Mouse (Mus musculus): ENCODE results near the gene Cox7a2.

The Cox7a2 gene

DNA sequence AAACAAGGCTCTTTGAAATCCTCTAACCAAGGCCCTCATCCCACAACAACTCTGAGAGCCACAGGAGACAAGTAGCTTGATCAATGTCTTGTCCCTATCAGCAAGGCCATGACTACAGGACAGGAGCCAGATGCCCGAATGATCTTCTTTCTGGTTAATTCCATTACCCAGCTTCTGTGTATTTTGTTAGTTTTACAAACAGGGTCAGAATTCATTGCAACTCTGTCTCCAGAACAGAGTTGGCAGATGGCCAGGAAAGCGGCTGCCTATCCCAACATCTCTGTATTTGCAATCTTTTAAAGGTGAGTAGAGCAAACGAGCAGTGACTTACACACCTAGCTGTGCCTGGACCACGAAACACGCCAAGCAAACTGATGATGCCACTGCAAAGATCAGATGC is 29.4 kb downstream of the Cox7a2 start:
- DNase-seq (ENCODE audit: low spot score in 2 of 2) = no peak

DNA sequence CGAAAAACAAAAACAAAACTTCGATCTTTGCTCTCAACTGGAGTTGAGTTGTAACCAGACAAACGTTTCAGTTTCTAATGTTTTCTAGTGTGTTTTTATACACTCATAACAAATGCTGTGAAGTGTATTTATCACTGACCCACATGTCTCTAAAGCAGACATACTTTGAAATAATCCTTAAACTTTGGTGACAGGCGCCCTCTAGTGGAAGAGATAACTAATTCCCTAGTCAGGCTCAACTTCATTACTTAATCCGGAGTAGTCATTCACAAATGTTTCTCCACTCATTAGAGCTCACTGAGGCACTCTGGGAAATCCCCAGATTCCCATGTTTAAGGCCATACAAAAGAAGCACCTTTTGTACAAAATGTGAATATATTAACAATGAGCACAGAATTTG is 36.6 kb downstream of the Cox7a2 start:
- no peak for DNase-seq (ENCODE audit: low spot score in 2 of 2)

DNA sequence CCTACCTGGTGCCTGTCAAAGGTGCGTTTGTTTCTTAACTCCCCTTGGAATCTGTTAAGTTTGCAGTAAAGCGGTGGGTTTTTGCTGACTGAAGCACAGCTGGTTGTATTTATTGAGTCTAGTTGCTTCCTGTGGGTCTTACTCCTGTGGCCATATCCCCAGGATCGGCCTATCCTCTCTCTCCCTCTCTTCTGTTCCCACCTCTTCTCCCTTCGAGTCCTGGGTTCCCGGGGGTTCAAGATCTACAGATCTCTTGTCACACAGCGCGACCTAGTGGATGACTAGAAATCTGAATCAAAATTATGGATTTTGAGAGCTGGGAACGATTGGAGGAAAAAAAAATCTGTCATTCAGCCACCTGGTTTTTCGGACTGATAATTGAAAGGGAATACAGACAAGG is 38.6 kb downstream of the Cox7a2 start:
- peak in 1 of 2 experiments; percentile 45 for DNase-seq (ENCODE audit: low spot score in 2 of 2)

DNA sequence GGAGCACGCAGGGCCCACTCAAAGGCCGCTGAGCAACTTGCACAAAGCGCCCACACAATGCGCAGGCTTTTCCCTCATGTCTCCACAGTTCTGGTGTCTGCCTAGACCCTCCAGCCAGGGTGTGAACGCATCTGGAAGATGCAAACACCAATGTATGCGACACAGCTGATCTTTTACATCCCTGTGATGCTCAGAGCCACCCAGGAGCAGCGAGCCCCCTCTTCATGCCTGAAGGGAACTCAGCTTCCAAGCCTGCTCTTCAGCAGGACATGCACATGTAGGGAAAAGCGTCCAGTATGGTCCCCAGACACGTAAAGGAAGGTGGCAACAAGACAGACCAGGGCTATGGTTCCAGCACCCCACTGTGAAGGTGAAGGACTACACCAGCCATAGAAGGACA is 39.5 kb downstream of the Cox7a2 start:
- no peak for DNase-seq (ENCODE audit: low spot score in 2 of 2)

DNA sequence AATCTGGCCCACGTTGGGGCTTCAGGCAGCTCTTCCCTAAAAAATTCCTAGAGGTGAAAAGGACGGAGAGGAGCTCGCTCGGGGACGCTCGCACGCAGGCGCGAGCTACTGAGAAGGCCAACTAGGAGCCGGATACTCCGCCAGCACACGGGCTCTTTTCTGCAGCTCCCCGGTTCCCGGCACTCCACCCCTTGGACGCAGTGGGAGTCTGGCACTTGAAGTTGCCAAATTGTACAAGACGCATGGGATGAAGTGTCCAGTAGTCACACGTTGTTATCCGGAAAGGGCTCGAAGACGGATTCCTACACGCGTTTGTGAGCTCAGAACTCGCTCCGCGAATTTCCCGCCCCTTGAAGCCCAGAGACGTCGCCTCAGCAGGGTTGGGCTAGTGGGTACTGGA is 40.2 kb downstream of the Cox7a2 start:
- DNase-seq (ENCODE audit: low spot score in 2 of 2) = peak in 1 of 2 experiments; percentile 12

DNA sequence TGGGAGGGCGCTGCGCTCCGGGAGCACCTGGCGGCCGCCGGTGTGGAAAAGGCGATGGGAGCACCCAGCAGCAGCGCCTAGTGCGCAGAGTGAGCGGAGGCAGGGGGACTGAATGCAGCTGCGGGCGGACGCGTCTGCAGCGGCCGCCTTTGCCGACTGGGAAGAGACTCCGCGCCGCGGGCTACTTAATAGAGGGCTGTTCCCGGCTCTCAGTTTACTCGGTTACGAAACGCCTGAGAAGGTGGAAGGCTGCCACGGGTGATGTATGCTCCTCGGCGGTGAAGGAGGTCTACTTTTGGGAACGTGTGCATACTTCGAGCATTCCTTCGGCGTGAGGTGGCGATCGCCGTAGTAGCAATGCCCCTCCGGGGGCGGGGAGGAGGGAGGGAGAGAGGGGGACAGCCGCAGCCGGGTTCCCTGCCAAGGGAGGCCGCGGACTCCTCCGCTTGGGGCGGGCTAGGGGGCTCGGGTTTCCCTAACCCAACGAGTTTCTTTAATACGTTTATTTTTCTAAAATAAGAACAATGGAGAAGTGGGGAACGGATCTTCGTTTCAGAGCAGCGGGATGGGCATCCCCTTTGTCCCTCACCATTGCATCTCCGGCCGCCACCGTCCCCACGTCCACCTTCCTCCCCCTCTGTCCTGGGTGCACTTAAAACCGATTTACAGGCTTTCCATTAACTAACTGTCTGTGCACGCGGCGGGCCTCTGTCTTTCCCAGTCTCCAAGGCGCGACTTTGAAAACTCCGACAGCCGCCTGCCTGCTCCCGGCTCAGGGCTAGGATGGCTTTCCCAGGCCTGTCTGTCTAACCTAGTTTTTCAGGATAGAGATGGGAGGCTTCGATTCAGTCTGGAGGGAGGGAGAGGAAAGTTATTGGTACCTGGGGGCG is 41.0 kb downstream of the Cox7a2 start, which contains the start of gene Col12a1:
TSS of gene Col12a1 (minus strand) at position 351 of the 890 bp plus-strand sequence.
- peak in 1 of 2 experiments; percentile 38 for DNase-seq (ENCODE audit: low spot score in 2 of 2)

DNA sequence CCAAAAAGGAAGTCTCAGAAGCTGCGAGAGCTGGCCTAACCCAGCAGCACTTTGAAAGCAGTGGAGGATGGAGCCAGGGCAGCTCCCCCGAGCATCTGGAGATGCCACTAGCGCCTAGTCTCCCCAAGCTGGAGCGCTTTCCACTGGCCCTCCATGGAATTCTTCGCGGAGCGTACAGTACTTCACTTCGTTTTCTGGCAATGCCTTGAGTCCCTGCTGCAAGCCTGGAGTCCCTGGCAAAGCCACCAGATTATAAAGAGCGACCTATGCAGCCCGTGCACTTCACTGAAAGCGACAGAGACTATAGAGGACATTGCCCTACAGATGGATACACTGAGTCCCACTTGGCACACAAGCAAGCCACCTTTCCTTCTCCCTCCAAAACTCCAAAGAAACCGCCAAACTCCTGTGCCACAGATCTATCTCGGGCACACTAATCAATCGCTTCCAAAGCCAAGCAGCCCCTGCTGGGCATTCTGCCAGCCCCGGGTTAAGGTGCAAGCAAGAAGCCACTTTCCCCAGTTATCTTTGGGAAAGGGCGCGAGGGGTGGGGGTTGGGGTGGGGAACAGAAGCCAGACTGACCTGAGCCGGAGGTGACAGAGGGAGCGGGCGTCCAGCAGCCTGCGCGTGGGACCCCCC is 41.7 kb downstream of the Cox7a2 start:
- peak in 1 of 2 experiments; percentile 18 for DNase-seq (ENCODE audit: low spot score in 2 of 2)

DNA sequence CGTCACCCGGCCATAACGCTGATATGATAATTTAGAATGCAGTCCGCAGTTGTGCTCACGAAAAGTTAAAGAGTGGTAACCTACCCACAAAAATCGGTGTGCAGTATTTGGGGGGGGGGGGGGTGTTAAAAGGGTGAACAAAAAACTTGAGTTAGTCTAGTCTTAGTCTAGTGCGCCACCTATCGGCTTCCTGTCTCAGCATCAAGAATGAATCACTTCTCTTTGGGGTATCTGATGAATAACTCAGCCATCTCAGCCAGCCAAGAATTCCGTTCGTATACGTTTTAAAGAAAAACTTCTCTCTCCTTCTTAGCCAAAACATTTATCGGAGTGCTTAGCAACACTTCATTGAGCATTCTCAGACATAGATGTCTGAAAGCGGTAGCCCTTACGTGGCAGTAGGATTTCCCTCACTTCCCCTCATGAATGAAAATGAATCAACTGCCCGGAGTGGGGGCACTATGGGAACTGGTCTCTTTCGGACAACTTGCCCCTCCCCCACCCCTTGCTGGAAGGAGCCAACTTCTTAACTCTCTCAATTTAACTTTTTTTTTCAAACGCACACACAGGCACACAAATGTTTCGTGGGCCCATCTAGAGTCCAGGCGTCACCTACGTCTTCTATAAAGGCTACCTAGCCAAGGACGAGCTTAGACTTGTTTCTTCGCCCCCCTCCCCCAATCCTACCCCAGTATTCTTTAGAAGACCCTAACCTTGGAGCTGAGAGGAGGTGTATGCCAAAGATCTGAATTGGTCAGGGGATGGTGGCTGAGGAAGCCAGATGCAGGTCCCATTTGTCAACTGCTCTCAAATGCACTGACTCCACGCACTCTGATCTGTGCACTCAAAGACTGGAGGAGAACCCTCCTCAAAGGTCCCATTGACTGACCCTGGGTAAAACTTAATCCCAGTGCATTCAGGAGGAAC is 42.5 kb downstream of the Cox7a2 start:
- DNase-seq (ENCODE audit: low spot score in 2 of 2) = peak in 1 of 2 experiments; percentile 68

DNA sequence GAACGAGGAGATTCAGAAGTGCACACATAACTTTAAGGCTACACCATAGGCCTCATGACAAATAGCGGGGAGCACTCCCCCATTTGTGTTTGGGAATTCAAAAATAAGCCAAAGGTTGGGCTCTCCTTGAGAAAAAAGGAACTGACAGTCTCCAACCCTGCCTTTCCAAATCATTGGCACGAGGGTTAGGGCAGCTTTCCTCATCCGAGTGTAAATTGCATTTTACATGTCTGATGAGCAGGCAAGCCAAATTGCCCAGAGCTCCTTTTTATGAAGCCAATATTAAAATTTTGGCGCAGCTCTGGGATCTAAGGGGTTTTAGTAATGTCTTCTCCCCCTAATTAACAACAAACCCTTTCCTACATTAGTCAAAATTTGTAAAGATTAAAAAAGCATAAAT is 43.2 kb downstream of the Cox7a2 start:
- DNase-seq (ENCODE audit: low spot score in 2 of 2) = no peak

DNA sequence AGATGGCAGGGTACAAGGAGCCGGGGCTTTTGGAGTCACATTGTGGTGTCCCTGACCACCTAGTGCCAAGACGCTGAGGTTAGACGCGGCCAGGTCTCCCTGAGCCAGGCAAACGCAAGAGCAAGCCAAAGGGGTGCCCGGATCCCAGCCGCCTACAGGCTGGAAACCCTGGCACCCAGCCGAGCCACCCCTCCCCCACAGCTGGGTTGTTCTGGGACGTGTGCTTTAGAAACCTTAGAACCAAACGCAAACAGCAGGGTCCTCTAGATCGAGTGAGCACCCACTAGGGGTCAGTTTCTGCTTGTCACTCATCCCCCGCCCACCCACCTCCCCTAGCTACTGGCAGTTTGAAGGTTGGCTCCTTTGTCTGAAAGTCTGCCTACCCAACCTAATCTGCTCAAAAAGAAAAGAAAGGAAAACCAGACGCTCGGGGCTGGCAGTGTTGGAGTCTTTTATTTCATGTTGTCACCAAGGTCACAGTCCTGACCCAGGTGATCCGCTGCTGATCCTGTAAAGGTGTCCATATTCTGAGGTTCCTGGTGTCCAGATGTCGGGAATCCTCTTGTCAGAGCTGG is 45.1 kb downstream of the Cox7a2 start:
- DNase-seq (ENCODE audit: low spot score in 2 of 2) = peak in 1 of 2 experiments; percentile 45

All from frontal cortex, postnatal 10 days (tissue).